Mouse (Mus musculus): ENCODE results near the gene Glyatl3.
A peak's percentile ranks its signal among the peaks of the same experiment; 100 is the strongest.

Gene Glyatl3

GRCm38 (mm10) chr17:40914250-40914649 lies at the start of gene Glyatl3:
Glyatl3 (minus strand) TSS chr17:40914350.
- DNase-seq (ENCODE audit: low spot score in 2 of 2) = no peak

GRCm38 (mm10) chr17:40948518-40948917 lies 34.4 kb upstream of the Glyatl3 start:
- no peak for DNase-seq (ENCODE audit: low spot score in 2 of 2)

- DNase-seq (ENCODE audit: low spot score in 2 of 2) = peak; percentile 93 to 95
Observed at GRCm38 (mm10) chr17:40934420-40935231, 20.5 kb upstream of the Glyatl3 start, which contains the start of the genes Mut and Cenpq. Mut (plus strand) TSS chr17:40934685. Cenpq (minus strand) TSS chr17:40935047.

- no peak for DNase-seq (ENCODE audit: low spot score in 2 of 2)
Observed at GRCm38 (mm10) chr17:40933985-40934384, 19.8 kb upstream of the Glyatl3 start.

GRCm38 (mm10) chr17:40915499-40915898 lies 1.3 kb upstream of the Glyatl3 start:
- no peak for DNase-seq (ENCODE audit: low spot score in 2 of 2)

- no peak for DNase-seq (ENCODE audit: low spot score in 2 of 2)
Observed at GRCm38 (mm10) chr17:40904721-40905154, 9.4 kb downstream of the Glyatl3 start.

GRCm38 (mm10) chr17:40904056-40904597 lies 10.0 kb downstream of the Glyatl3 start:
- no peak for DNase-seq (ENCODE audit: low spot score in 2 of 2)

- no peak for DNase-seq (ENCODE audit: low spot score in 2 of 2)
Observed at GRCm38 (mm10) chr17:40903345-40903744, 10.8 kb downstream of the Glyatl3 start.

GRCm38 (mm10) chr17:40899783-40900363 lies 14.3 kb downstream of the Glyatl3 start:
- no peak for DNase-seq (ENCODE audit: low spot score in 2 of 2)

- no peak for DNase-seq (ENCODE audit: low spot score in 2 of 2)
Observed at GRCm38 (mm10) chr17:40896863-40897262, 17.3 kb downstream of the Glyatl3 start.

GRCm38 (mm10) chr17:40887849-40888536 lies 26.2 kb downstream of the Glyatl3 start:
- no peak for DNase-seq (ENCODE audit: low spot score in 2 of 2)

- DNase-seq (ENCODE audit: low spot score in 2 of 2) = no peak
Observed at GRCm38 (mm10) chr17:40885155-40885554, 29.0 kb downstream of the Glyatl3 start.

GRCm38 (mm10) chr17:40882172-40882571 lies 32.0 kb downstream of the Glyatl3 start:
- no peak for DNase-seq (ENCODE audit: low spot score in 2 of 2)

GRCm38 (mm10) chr17:40879924-40880691 lies 34.0 kb downstream of the Glyatl3 start, which contains the start of gene 9130008F23Rik:
9130008F23Rik (minus strand) TSS chr17:40880559.
- peak; percentile 10 to 29 for DNase-seq (ENCODE audit: low spot score in 2 of 2)

GRCm38 (mm10) chr17:40879528-40879923 lies 34.6 kb downstream of the Glyatl3 start:
- DNase-seq (ENCODE audit: low spot score in 2 of 2) = no peak

GRCm38 (mm10) chr17:40877741-40878140 lies 36.4 kb downstream of the Glyatl3 start:
- no peak for DNase-seq (ENCODE audit: low spot score in 2 of 2)

- DNase-seq (ENCODE audit: low spot score in 2 of 2) = no peak
Observed at GRCm38 (mm10) chr17:40875568-40875967, 38.6 kb downstream of the Glyatl3 start.

- no peak for DNase-seq (ENCODE audit: low spot score in 2 of 2)
Observed at GRCm38 (mm10) chr17:40874701-40875100, 39.4 kb downstream of the Glyatl3 start.

GRCm38 (mm10) chr17:40873582-40874011 lies 40.6 kb downstream of the Glyatl3 start:
- no peak for DNase-seq (ENCODE audit: low spot score in 2 of 2)

GRCm38 (mm10) chr17:40872626-40873025 lies 41.5 kb downstream of the Glyatl3 start:
- no peak for DNase-seq (ENCODE audit: low spot score in 2 of 2)
